Mouse (Mus musculus) midbrain, postnatal 0 days (tissue): Measurements from ENCODE around the gene Hnf4a. TPM values are rescaled to one million over a fixed set of nuclear protein-coding genes. Genes with fewer than 3 reads are reported as not detected.

ENCODE experiments used
- ATAC-seq: fragments of 200-750 bp; cut with Nextera tagmentation; 2 replicates; pipeline ENCODE4 v1.8.0; 2017; ENCODE audit warnings: moderate number of reproducible peaks, mild to moderate bottlenecking, moderate TSS enrichment, moderate library complexity; ENCODE audit not compliant: low FRiP score
- DNase-seq: peaks from one replicate; pipeline ENCODE4 v3.0.0-alpha.2; 2015; ENCODE audit warnings: low spot score
- H3K27ac ChIP-seq: fragments of 300-500 bp; sonication (generic); 2 replicates; pipeline ENCODE4 v1.5.1; 2014; ENCODE audit warnings: low read depth, mild to moderate bottlenecking, low read length, mixed read lengths
- H3K27me3 ChIP-seq: fragments of 300-500 bp; sonication (generic); 2 replicates; pipeline ENCODE4 v1.6.1; 2014; ENCODE audit warnings: low read length, control low read depth, mixed read lengths; ENCODE audit not compliant: insufficient read depth
- H3K36me3 ChIP-seq: fragments of 300-500 bp; sonication (generic); 2 replicates; pipeline ENCODE4 v1.6.1; 2014; ENCODE audit warnings: low read length, control low read depth, mixed read lengths; ENCODE audit not compliant: insufficient read depth
- H3K4me1 ChIP-seq: fragments of 300-500 bp; sonication (generic); 2 replicates; pipeline ENCODE4 v1.6.1; 2014; ENCODE audit warnings: mild to moderate bottlenecking, control low read depth, antibody characterized with exemption, low read length, mixed read lengths; ENCODE audit not compliant: insufficient read depth
- H3K4me2 ChIP-seq: fragments of 300-500 bp; sonication (generic); 2 replicates; pipeline ENCODE4 v1.6.1; 2014; ENCODE audit warnings: low read depth, mild to moderate bottlenecking, low read length, mixed read lengths; ENCODE audit not compliant: poor library complexity, severe bottlenecking
- H3K4me3 ChIP-seq: fragments of 300-500 bp; sonication (generic); 2 replicates; pipeline ENCODE4 v1.5.1; 2014; ENCODE audit warnings: low read depth, mild to moderate bottlenecking, low read length, moderate library complexity
- H3K9ac ChIP-seq: fragments of 300-500 bp; sonication (generic); replicated peaks from 2 replicates; pipeline ENCODE4 v1.6.1; 2014; ENCODE audit warnings: mild to moderate bottlenecking, low read length, moderate library complexity, mixed read lengths; ENCODE audit not compliant: poor library complexity, severe bottlenecking
- H3K9me3 ChIP-seq: fragments of 300-500 bp; sonication (generic); 2 replicates; pipeline ENCODE4 v1.6.1; 2016; ENCODE audit warnings: low read length, control low read depth
- CTCF ChIP-seq: IDR thresholded peaks from 2 replicates; pipeline ENCODE4 v1.5.1; 2016; ENCODE audit warnings: antibody characterized with exemption, mild to moderate bottlenecking
- WGBS: fragments of 180-500 bp; shearing (Covaris S2); extraction: QIAGEN DNeasy Blood & Tissue Kit; methylation state at CpG from one replicate; pipeline ENCODE4 v1.1.7; 2014; 5-methylcytosine and 5-hydroxymethylcytosine counted together
- polyA plus RNA-seq: library from polyadenylated mRNA; unstranded; fragments of >200 nt; fragmentation: Nextera tagmentation; extraction: Ambion mirVana; gene quantifications from 2 replicates; pipeline ENCODE4 v1.2.1, GENCODE M21; 2015
- total RNA-seq: library from RNA; depleted of rRNA; stranded (reverse); fragments of >200 nt; gene quantifications from 2 replicates; pipeline ENCODE4 v1.2.3, GENCODE M21; 2014

The Hnf4a gene
- total and polyA plus RNA-seq, 2 experiments from 2014 or later: not detected

- TF ChIP-seq CTCF: no peak
- Histone ChIP-seq H3K4me3 (no peak overlapping the region), H3K4me1 (peaks cover 3% of the 10 kb centered on the region; the same call in 1 of the 2 replicates), H3K9me3 (no peaks in the 10 kb centered on the region), H3K27ac (no peak overlapping the region), H3K36me3 (peaks cover 7% of the 10 kb centered on the region; the same call in 1 of the 2 replicates), H3K9ac (no peak overlapping the region), H3K27me3 (0 out of 2 replicates have a peak, but pooled peaks cover 5% of the 10 kb centered on the region), H3K4me2 (no peak overlapping the region)
- DNase-seq (no peak), ATAC-seq (no peak)
- 88% methylated on average over 5 of the region's 5 CpGs for whole genome bisulfite sequencing
Measured at GRCm38 (mm10) chr2:163462386-163462785, 44.2 kb upstream of the Hnf4a start.

DNA sequence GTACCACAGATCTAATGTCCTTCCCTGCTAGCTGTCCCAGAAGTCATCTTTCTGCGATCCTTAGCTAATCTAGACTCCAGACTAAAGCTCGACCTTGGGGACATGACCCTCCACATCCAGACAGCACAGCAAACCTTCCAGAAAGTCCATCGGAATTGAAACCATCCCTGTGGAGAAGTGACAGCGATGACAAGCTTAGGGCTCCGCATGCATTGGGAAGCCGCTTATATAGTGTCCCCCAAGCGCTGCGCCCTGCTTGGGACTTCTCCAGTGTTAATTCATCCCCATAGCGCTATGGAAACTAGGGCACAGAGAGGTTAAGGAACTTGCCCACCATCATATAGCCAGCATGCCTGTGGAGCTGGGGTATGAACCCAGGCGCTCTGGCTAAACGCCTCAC, 43.8 kb upstream of the Hnf4a start:
- Histone ChIP-seq H3K27ac (no peak overlapping the region), H3K27me3 (0 out of 2 replicates have a peak, but pooled peaks cover 5% of the 10 kb centered on the region), H3K4me1 (peaks cover 3% of the 10 kb centered on the region; the same call in 1 of the 2 replicates), H3K9me3 (no peaks in the 10 kb centered on the region), H3K36me3 (peaks cover 10% of the 10 kb centered on the region), H3K9ac (no peak overlapping the region), H3K4me3 (no peak overlapping the region), H3K4me2 (no peak overlapping the region)
- ATAC-seq (no peak), DNase-seq (no peak)
- WGBS: 79% methylated on average over 11 of the region's 11 CpGs
- no peak for TF ChIP-seq CTCF

GRCm38 (mm10) chr2:163463251-163463769, 43.3 kb upstream of the Hnf4a start:
- no peak for TF ChIP-seq CTCF
- H3K4me2 ChIP-seq: no peak overlapping the region
- no peaks in the 10 kb centered on the region for H3K9me3 ChIP-seq
- H3K4me1 ChIP-seq: peaks cover 3% of the 10 kb centered on the region; the same call in 1 of the 2 replicates
- DNase-seq (no peak), ATAC-seq (no peak)
- H3K36me3 ChIP-seq: peaks cover 15% of the 10 kb centered on the region
- H3K9ac ChIP-seq: no peak overlapping the region
- no peak overlapping the region for H3K4me3 ChIP-seq
- 68% methylated on average over 10 of the region's 10 CpGs for WGBS
- H3K27ac ChIP-seq: no peak overlapping the region
- 0 out of 2 replicates have a peak, but pooled peaks cover 4% of the 10 kb centered on the region for H3K27me3 ChIP-seq

DNA sequence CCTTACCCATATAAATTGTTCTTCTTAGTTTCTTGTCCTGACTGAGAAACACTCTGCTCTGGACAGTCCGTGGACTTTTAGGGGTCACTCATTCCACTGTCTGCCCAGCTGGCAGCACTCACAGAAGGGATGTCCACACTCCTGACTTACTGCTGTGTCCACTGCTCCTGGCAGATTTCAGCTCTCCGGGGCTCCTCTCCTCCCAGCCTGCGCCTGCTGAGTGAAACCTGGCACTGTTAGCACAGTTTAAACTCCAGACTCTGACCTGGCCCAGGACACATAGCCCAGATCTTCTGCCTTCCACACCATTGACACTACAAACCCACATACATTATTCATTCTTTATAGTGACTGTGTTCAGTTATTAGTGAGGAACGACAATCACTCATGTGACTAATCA, 42.6 kb upstream of the Hnf4a start:
- no peak for TF ChIP-seq CTCF
- 78% methylated on average over 4 of the region's 4 CpGs for WGBS
- no peak for ATAC-seq

GRCm38 (mm10) chr2:163464562-163464961, 42.0 kb upstream of the Hnf4a start:
- no peak overlapping the region for H3K9ac ChIP-seq
- H3K4me3 ChIP-seq: no peak overlapping the region
- H3K36me3 ChIP-seq: peaks cover 25% of the 10 kb centered on the region
- H3K9me3 ChIP-seq: no peaks in the 10 kb centered on the region
- H3K27ac ChIP-seq: no peak overlapping the region
- no peak for TF ChIP-seq CTCF
- no peak overlapping the region for H3K4me2 ChIP-seq
- H3K4me1 ChIP-seq: no peaks in the 10 kb centered on the region
- DNase-seq (no peak), ATAC-seq (no peak)
- no peaks in the 10 kb centered on the region for H3K27me3 ChIP-seq
- WGBS: 82% methylated on average over 6 of the region's 6 CpGs

More for the DNA sequence above, 42.6 kb upstream of the Hnf4a start:
- H3K4me1 ChIP-seq: no peaks in the 10 kb centered on the region
- H3K27me3 ChIP-seq: no peaks in the 10 kb centered on the region
- peaks cover 19% of the 10 kb centered on the region for H3K36me3 ChIP-seq
- no peak overlapping the region for H3K4me3 ChIP-seq
- no peak overlapping the region for H3K27ac ChIP-seq
- no peak for DNase-seq
- no peaks in the 10 kb centered on the region for H3K9me3 ChIP-seq
- H3K4me2 ChIP-seq: no peak overlapping the region
- H3K9ac ChIP-seq: no peak overlapping the region

DNA sequence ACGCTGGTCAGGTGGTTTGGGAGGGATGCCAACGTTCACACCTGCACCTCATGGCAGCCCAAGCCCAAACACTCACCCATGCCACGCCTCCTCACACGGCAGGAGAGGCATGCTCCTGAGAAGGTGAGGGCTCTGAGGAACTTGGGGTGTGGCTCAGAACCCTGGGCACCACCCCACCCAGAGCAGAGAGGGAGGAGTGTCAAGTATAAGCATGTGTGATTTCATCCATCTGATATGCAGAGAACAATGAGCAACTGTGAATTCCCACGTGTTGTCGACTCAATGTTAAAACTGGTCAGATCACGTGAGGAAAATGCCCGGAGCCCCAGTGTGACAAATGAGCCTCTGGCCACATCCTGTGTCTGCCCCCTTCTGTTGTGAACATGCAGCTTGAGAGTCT, 39.8 kb upstream of the Hnf4a start:
- Histone ChIP-seq H3K4me2 (no peak overlapping the region), H3K4me3 (no peak overlapping the region), H3K9me3 (no peaks in the 10 kb centered on the region), H3K4me1 (0 out of 2 replicates have a peak, but pooled peaks cover 8% of the 10 kb centered on the region), H3K27ac (no peak overlapping the region), H3K9ac (no peak overlapping the region), H3K36me3 (peaks cover 29% of the 10 kb centered on the region), H3K27me3 (no peaks in the 10 kb centered on the region)
- ATAC-seq (no peak), DNase-seq (no peak)
- 85% methylated on average over 8 of the region's 8 CpGs for WGBS
- no peak for TF ChIP-seq CTCF
